Mouse (Mus musculus): ENCODE results near the gene Tgif1.

DNA sequence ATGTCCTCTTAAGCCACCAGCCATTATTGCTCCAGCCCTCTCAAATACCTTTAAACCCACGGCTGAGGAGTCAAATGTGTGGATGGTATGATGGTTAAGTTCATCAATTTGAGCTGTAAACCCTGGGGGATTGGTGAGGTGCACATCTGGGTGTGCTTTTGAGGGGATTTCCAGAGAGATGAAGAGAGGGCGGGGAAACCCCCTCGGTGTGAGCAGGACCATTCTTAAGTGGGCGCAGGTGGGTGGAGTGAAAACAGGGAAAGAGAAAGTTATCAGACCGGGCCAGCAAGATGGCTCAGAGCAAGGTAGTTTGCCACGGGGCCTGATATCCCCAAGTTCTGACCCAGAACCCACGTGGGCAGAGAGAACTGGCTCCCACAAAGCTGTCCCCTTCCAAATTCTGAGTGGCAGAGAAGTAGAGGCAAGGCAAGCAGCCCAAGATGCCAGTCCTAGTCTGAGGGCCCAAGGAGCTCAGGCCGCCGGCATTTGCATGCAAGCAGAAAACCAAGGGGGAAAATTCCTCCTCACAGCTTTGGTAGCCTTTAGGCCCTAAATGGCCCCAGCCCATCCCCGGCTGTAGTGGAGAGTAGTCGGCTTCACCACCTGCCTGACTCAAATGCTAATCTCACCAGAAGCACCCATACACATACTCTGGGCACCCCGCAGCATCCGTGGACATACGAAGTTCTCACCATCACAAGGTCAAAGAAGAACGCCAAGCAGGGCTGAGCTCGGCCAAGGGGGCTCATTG lies 33.5 kb upstream of the Tgif1 start:
- no peak for TF ChIP-seq POLR2A (IDR thresholded peaks at IDR 0.05; ENCODE audit: borderline replicate concordance, insufficient read depth, low read length)
- TF ChIP-seq CTCF (IDR thresholded peaks at IDR 0.05; ENCODE audit: borderline replicate concordance, insufficient read depth, low read depth, low read length) = no peak
